Mouse (Mus musculus): Measurements from ENCODE around the gene Prkar1a.

The Prkar1a gene

GRCm38 (mm10) chr11:109629021-109629521 is 20.1 kb upstream of the Prkar1a start:
- H3K4me1 ChIP-seq (replicated peaks; ENCODE audit: low read depth, low read length): no peaks in the 10 kb centered on the region
- no peaks in the 10 kb centered on the region for H3K36me3 ChIP-seq (ENCODE audit: insufficient read depth, low read length)
- H3K9me3 ChIP-seq (ENCODE audit: low read length): no peaks in the 10 kb centered on the region
- no peaks in the 10 kb centered on the region for H3K27me3 ChIP-seq (ENCODE audit: insufficient read depth, low read length)
- no peak for TF ChIP-seq POU5F1 (IDR thresholded peaks at IDR 0.05; ENCODE audit: borderline replicate concordance, low read length)
- H3K4me3 ChIP-seq (replicated peaks; ENCODE audit: low read length): no peak overlapping the region

GRCm38 (mm10) chr11:109634928-109635327 is 14.3 kb upstream of the Prkar1a start:
- no peaks in the 10 kb centered on the region for H3K36me3 ChIP-seq (ENCODE audit: insufficient read depth, low read length)
- H3K27me3 ChIP-seq (ENCODE audit: insufficient read depth, low read length): 0 out of 2 replicates have a peak, but pooled peaks cover 3% of the 10 kb centered on the region
- no peak overlapping the region for H3K4me3 ChIP-seq (replicated peaks; ENCODE audit: low read length)
- no peaks in the 10 kb centered on the region for H3K9me3 ChIP-seq (ENCODE audit: low read length)
- no peaks in the 10 kb centered on the region for H3K4me1 ChIP-seq (replicated peaks; ENCODE audit: low read depth, low read length)
- TF ChIP-seq POU5F1 (IDR thresholded peaks at IDR 0.05; ENCODE audit: borderline replicate concordance, low read length): no peak
- TF ChIP-seq NANOG (IDR thresholded peaks at IDR 0.05; ENCODE audit: borderline replicate concordance, low read length): no peak
- TF ChIP-seq CTCF (conservative IDR thresholded peaks at IDR 0.05; ENCODE audit: low read length): no peak

- Histone ChIP-seq H3K9me3 (ENCODE audit: low read length) (no peaks in the 10 kb centered on the region), H3K27me3 (ENCODE audit: insufficient read depth, low read length) (0 out of 2 replicates have a peak, but pooled peaks cover 3% of the 10 kb centered on the region), H3K4me1 (replicated peaks; ENCODE audit: low read depth, low read length) (no peaks in the 10 kb centered on the region), H3K4me3 (replicated peaks; ENCODE audit: low read length) (no peak overlapping the region), H3K36me3 (ENCODE audit: insufficient read depth, low read length) (no peaks in the 10 kb centered on the region)
- no peak for TF ChIP-seq CTCF (conservative IDR thresholded peaks at IDR 0.05; ENCODE audit: low read length)
- TF ChIP-seq POU5F1 (IDR thresholded peaks at IDR 0.05; ENCODE audit: borderline replicate concordance, low read length): no peak
- TF ChIP-seq NANOG (IDR thresholded peaks at IDR 0.05; ENCODE audit: borderline replicate concordance, low read length): no peak
Observed at GRCm38 (mm10) chr11:109635871-109636395, 13.3 kb upstream of the Prkar1a start.

GRCm38 (mm10) chr11:109641498-109642222 is 7.5 kb upstream of the Prkar1a start:
- no peaks in the 10 kb centered on the region for H3K9me3 ChIP-seq (ENCODE audit: low read length)
- H3K27me3 ChIP-seq (ENCODE audit: insufficient read depth, low read length): peaks cover 9% of the 10 kb centered on the region; the same call in 1 of the 2 replicates
- H3K4me3 ChIP-seq (replicated peaks; ENCODE audit: low read length): no peak overlapping the region
- H3K36me3 ChIP-seq (ENCODE audit: insufficient read depth, low read length): no peaks in the 10 kb centered on the region
- no peaks in the 10 kb centered on the region for H3K4me1 ChIP-seq (replicated peaks; ENCODE audit: low read depth, low read length)
- TF ChIP-seq POU5F1 (IDR thresholded peaks at IDR 0.05; ENCODE audit: borderline replicate concordance, low read length) (no peak), NANOG (IDR thresholded peaks at IDR 0.05; ENCODE audit: borderline replicate concordance, low read length) (no peak), CTCF (conservative IDR thresholded peaks at IDR 0.05; ENCODE audit: low read length) (no peak)

GRCm38 (mm10) chr11:109648510-109648909 is 695 bp upstream of the Prkar1a start:
- no peak for TF ChIP-seq CTCF (conservative IDR thresholded peaks at IDR 0.05; ENCODE audit: low read length)
- no peak for TF ChIP-seq NANOG (IDR thresholded peaks at IDR 0.05; ENCODE audit: borderline replicate concordance, low read length)

GRCm38 (mm10) chr11:109649975-109650701 is 933 bp downstream of the Prkar1a start:
- peak overlapping the region; percentile 94 for H3K4me3 ChIP-seq (replicated peaks; ENCODE audit: low read length)
- H3K36me3 ChIP-seq (ENCODE audit: insufficient read depth, low read length): peaks cover 18% of the 10 kb centered on the region
- H3K27me3 ChIP-seq (ENCODE audit: insufficient read depth, low read length): peaks cover 18% of the 10 kb centered on the region
- no peak for TF ChIP-seq NANOG (IDR thresholded peaks at IDR 0.05; ENCODE audit: borderline replicate concordance, low read length)
- TF ChIP-seq POU5F1 (IDR thresholded peaks at IDR 0.05; ENCODE audit: borderline replicate concordance, low read length): no peak
- no peak for TF ChIP-seq CTCF (conservative IDR thresholded peaks at IDR 0.05; ENCODE audit: low read length)
- peaks cover 38% of the 10 kb centered on the region for H3K4me1 ChIP-seq (replicated peaks; ENCODE audit: low read depth, low read length)
- no peaks in the 10 kb centered on the region for H3K9me3 ChIP-seq (ENCODE audit: low read length)

More at GRCm38 (mm10) chr11:109648510-109648909, 695 bp upstream of the Prkar1a start:
- Histone ChIP-seq H3K4me3 (replicated peaks; ENCODE audit: low read length) (no peak overlapping the region), H3K36me3 (ENCODE audit: insufficient read depth, low read length) (peaks cover 3% of the 10 kb centered on the region), H3K4me1 (replicated peaks; ENCODE audit: low read depth, low read length) (peaks cover 36% of the 10 kb centered on the region), H3K27me3 (ENCODE audit: insufficient read depth, low read length) (peaks cover 18% of the 10 kb centered on the region), H3K9me3 (ENCODE audit: low read length) (no peaks in the 10 kb centered on the region)

GRCm38 (mm10) chr11:109650788-109651565 is 1.8 kb downstream of the Prkar1a start:
- peaks cover 38% of the 10 kb centered on the region for H3K4me1 ChIP-seq (replicated peaks; ENCODE audit: low read depth, low read length)
- no peaks in the 10 kb centered on the region for H3K9me3 ChIP-seq (ENCODE audit: low read length)
- no peak for TF ChIP-seq POU5F1 (IDR thresholded peaks at IDR 0.05; ENCODE audit: borderline replicate concordance, low read length)
- no peak for TF ChIP-seq NANOG (IDR thresholded peaks at IDR 0.05; ENCODE audit: borderline replicate concordance, low read length)
- TF ChIP-seq CTCF (conservative IDR thresholded peaks at IDR 0.05; ENCODE audit: low read length): no peak
- H3K27me3 ChIP-seq (ENCODE audit: insufficient read depth, low read length): peaks cover 13% of the 10 kb centered on the region
- H3K36me3 ChIP-seq (ENCODE audit: insufficient read depth, low read length): peaks cover 26% of the 10 kb centered on the region
- peak overlapping the region; percentile 94 for H3K4me3 ChIP-seq (replicated peaks; ENCODE audit: low read length)

GRCm38 (mm10) chr11:109651566-109652024 is 2.4 kb downstream of the Prkar1a start:
- Histone ChIP-seq H3K27me3 (ENCODE audit: insufficient read depth, low read length) (peaks cover 12% of the 10 kb centered on the region), H3K4me1 (replicated peaks; ENCODE audit: low read depth, low read length) (peaks cover 38% of the 10 kb centered on the region), H3K9me3 (ENCODE audit: low read length) (no peaks in the 10 kb centered on the region), H3K4me3 (replicated peaks; ENCODE audit: low read length) (peak overlapping the region; percentile 94), H3K36me3 (ENCODE audit: insufficient read depth, low read length) (peaks cover 32% of the 10 kb centered on the region)
- TF ChIP-seq NANOG (IDR thresholded peaks at IDR 0.05; ENCODE audit: borderline replicate concordance, low read length) (no peak), CTCF (conservative IDR thresholded peaks at IDR 0.05; ENCODE audit: low read length) (no peak), POU5F1 (IDR thresholded peaks at IDR 0.05; ENCODE audit: borderline replicate concordance, low read length) (no peak)

All from E14TG2a.4 (cell line).